Mouse (Mus musculus) liver, embryonic 14.5 days (tissue): Measurements from ENCODE around the gene Hrct1. TPM values are rescaled to one million over a fixed set of nuclear protein-coding genes. Genes with fewer than 3 reads are reported as not detected.

Experiments used
- ATAC-seq: fragments of 200-750 bp; cut with Nextera tagmentation; 2 replicates; pipeline ENCODE4 v1.8.0; 2017; ENCODE audit warnings: moderate number of reproducible peaks, mild to moderate bottlenecking, moderate library complexity; ENCODE audit not compliant: insufficient read depth
- DNase-seq, 3 experiments: peaks; one replicate each; pipeline ENCODE4 v3.0.0-alpha.2; 2012 to 2013; ENCODE audit warnings: low read depth in 3 of 3, low spot score in 3 of 3
- H3K27ac ChIP-seq: fragments of 300-500 bp; sonication (generic); 2 replicates; pipeline ENCODE4 v1.5.1; 2014; ENCODE audit warnings: moderate library complexity, mild to moderate bottlenecking, control low read depth, inconsistent platforms
- H3K27me3 ChIP-seq: fragments of 300-500 bp; sonication (generic); 2 replicates; pipeline ENCODE4 v1.6.1; 2014; ENCODE audit warnings: mild to moderate bottlenecking, low read length, moderate library complexity; ENCODE audit not compliant: control insufficient read depth, insufficient read depth
- H3K36me3 ChIP-seq: fragments of 300-500 bp; sonication (generic); replicated peaks from 2 replicates; pipeline ENCODE4 v1.6.1; 2014; ENCODE audit warnings: low read depth; ENCODE audit not compliant: control insufficient read depth, insufficient read depth
- H3K4me1 ChIP-seq, 2 experiments: fragments of 200-500 bp in 1 of 2; fragments of 300-500 bp in 1 of 2; sonication (generic) in 1 of 2; replicated peaks; 2 replicates each; pipeline ENCODE4 v1.6.1; 2012 to 2014; ENCODE audit warnings: antibody characterized with exemption in 1 of 2, inconsistent platforms in 1 of 2, low read length in 1 of 2; ENCODE audit not compliant: control insufficient read depth in 2 of 2, insufficient read depth in 2 of 2
- H3K4me2 ChIP-seq: fragments of 300-500 bp; sonication (generic); 2 replicates; pipeline ENCODE4 v1.6.1; 2014; ENCODE audit warnings: low read depth, mild to moderate bottlenecking, control low read depth, moderate library complexity
- H3K4me3 ChIP-seq, 2 experiments: fragments of 200-500 bp in 1 of 2; fragments of 300-500 bp in 1 of 2; sonication (generic) in 1 of 2; 2 replicates each; pipeline ENCODE4 v1.5.1; 2012 to 2014; ENCODE audit warnings: low read depth in 2 of 2, low read length in 2 of 2, mild to moderate bottlenecking in 2 of 2, control low read depth in 1 of 2, inconsistent platforms in 1 of 2, moderate library complexity in 1 of 2; ENCODE audit not compliant: insufficient read depth in 1 of 2
- H3K9ac ChIP-seq: fragments of 300-500 bp; sonication (generic); replicated peaks from 2 replicates; pipeline ENCODE4 v1.6.1; 2014; ENCODE audit warnings: mild to moderate bottlenecking, control low read depth, moderate library complexity
- H3K9me3 ChIP-seq: fragments of 300-500 bp; sonication (generic); 2 replicates; pipeline ENCODE4 v1.6.1; 2016; ENCODE audit warnings: low read length, mixed read lengths; ENCODE audit not compliant: control insufficient read depth
- CTCF ChIP-seq: IDR thresholded peaks from 2 replicates; pipeline ENCODE4 v1.5.1; 2016; ENCODE audit warnings: antibody characterized with exemption, low read depth, control low read depth
- EP300 ChIP-seq: IDR thresholded peaks from 2 replicates; pipeline ENCODE4 v1.6.1; 2016; ENCODE audit warnings: antibody characterized with exemption, low read depth
- WGBS: fragments of 180-500 bp; shearing (Covaris S2); extraction: QIAGEN DNeasy Blood & Tissue Kit; methylation state at CpG from one replicate; pipeline ENCODE4 v1.1.7; 2014; ENCODE audit not compliant: insufficient replicate concordance; 5-methylcytosine and 5-hydroxymethylcytosine counted together
- polyA plus RNA-seq, 2 experiments: library from polyadenylated mRNA; depleted of rRNA in 1 of 2; stranded (reverse) in 1 of 2; unstranded in 1 of 2; fragments of >200 nt; fragmentation: Nextera tagmentation in 1 of 2; extraction: Ambion mirVana in 1 of 2; gene quantifications; 2 replicates each; pipeline versions ENCODE4 v1.2.1 to v1.2.3; 2012 to 2014

The Hrct1 gene
- 0.08 and 0.09 TPM in 2 replicates for polyA plus RNA-seq (2012; rRNA removed)
- 0.06 and 0.21 TPM in 2 replicates for polyA plus RNA-seq (2014; fragmentation: Nextera tagmentation; extraction: Ambion mirVana)

DNA sequence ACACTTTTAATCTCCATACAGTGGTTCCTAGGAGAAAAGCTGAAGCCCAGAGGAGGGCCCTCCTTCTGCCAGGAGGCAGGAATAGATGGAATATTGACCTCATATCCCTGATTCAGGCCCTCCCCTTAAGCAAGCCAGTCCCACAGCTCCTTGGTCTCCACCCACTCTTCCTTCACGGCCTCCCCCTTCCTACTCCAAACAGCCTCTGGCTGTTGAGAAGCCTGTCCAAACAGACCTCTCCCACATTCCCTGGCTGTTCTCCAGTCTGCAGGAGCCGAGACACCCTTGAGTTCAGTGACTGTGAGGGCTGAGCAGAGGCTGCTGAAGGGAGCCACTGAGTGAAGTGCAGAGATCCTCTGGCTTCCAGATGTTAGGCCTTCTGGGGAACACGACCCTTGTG, at the start of gene Hrct1:
Gene Hrct1 (plus strand): TSS at position 194 of the 400 bp plus-strand sequence.
- no peak for ATAC-seq
- H3K4me3 ChIP-seq = no peak within 1 kb of the TSS
- H3K27me3 ChIP-seq = no peaks in the 10 kb centered on the region
- peaks cover 6 to 37% of the 10 kb centered on the region in 2 experiments; a peak in 3 of 4 replicates for H3K4me1 ChIP-seq
- no peaks in the 10 kb centered on the region for H3K9me3 ChIP-seq
- no peaks in the 10 kb centered on the region for H3K36me3 ChIP-seq
- no peak within 1 kb of the TSS for H3K9ac ChIP-seq
- H3K4me2 ChIP-seq = no peak within 1 kb of the TSS
- TF ChIP-seq CTCF = no peak
- TF ChIP-seq EP300 = no peak
- DNase-seq = no peak
- no peak within 1 kb of the TSS for H3K27ac ChIP-seq
- WGBS = 43% methylated on average over 3 of the region's 3 CpGs

DNA sequence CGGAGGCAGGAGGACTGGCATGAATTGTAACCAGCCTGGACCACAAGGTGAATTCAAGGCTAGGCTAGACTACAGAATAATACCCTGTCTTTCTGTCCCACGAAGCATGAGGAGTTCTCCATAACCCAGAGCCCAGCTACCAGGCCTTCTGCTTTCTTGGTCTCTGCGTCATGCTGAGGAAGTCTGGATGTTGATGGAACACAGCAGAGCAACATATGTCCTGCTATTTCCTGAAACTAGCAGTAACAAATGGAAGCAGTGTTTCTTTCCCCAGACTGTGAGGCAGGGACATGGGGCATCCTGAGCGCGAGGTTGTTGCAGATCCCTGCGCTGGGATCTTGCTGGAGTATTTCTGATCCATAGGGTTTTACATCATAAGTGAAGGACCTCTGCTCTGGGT, 48.4 kb upstream of the Hrct1 start:
- H3K27ac ChIP-seq = no peak overlapping the region
- 71% methylated on average over 6 of the region's 6 CpGs for WGBS

DNA sequence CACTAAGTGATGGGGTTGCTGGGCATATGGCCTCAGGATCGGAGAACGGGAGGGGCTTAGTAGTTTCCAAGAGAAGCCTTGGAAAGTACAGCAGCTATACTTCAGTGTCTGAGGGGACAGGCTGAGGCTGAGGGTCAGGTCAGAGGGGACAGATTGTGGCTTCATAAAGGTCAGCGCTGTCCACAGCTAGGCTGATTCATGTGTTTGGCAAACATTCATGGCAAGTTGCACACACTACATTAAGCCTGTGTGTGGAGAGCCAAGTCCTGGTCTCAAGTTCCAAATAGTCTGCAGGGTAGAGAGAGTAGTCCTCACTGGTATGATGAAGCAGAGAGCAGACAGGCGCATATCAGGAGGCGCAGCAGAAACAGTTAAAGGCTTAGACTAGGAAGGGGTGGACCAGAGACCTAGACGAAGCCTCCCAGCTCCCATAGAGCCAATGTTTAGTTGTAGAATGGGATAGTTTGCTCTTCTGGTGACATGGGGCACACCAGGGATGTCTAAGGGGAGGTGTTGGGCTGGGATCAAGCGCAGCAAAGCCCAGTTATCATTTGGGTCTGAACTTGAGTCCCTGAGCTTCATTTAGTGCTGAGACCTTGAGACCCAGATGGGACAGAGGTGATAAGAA, 47.5 kb upstream of the Hrct1 start:
- H3K9me3 ChIP-seq = no peaks in the 10 kb centered on the region
- no peak overlapping the region for H3K4me3 ChIP-seq
- TF ChIP-seq EP300 (no peak), CTCF (no peak)
- H3K27ac ChIP-seq = no peak overlapping the region
- H3K4me2 ChIP-seq = no peak overlapping the region
- ATAC-seq = no peak
- no peak for DNase-seq
- WGBS = 62% methylated on average over 7 of the region's 7 CpGs
- H3K9ac ChIP-seq = no peak overlapping the region
- H3K4me1 ChIP-seq = no peaks in the 10 kb centered on the region
- H3K36me3 ChIP-seq = no peaks in the 10 kb centered on the region
- H3K27me3 ChIP-seq = no peaks in the 10 kb centered on the region

More for the DNA sequence above, 48.4 kb upstream of the Hrct1 start:
- no peak overlapping the region for H3K4me2 ChIP-seq
- no peak overlapping the region for H3K4me3 ChIP-seq
- H3K27me3 ChIP-seq = no peaks in the 10 kb centered on the region
- H3K9me3 ChIP-seq = no peaks in the 10 kb centered on the region
- no peak overlapping the region for H3K9ac ChIP-seq
- no peaks in the 10 kb centered on the region for H3K36me3 ChIP-seq
- ATAC-seq (no peak), DNase-seq (no peak)
- TF ChIP-seq CTCF (no peak), EP300 (no peak)
- H3K4me1 ChIP-seq = no peaks in the 10 kb centered on the region

DNA sequence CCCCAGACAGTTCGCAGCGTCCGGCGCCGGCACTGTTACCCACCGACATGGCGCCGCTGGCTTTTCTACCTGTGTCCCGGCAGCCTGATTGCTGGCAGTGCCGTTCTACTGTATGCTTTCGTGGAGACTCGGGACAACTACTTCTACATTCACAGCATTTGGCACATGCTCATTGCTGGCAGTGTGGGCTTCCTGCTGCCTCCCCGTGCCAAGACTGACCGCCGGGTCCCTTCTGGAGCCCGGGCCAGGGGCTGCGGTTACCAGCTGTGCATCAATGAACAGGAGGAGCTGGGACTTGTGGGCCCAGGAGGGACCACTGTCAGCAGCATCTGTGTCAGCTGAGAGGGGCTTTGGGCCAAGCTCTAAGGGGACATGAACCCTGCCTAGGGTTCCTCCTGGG, 37.0 kb upstream of the Hrct1 start:
- ATAC-seq (no peak), DNase-seq (no peak)
- H3K36me3 ChIP-seq = no peaks in the 10 kb centered on the region
- no peak overlapping the region for H3K4me2 ChIP-seq
- no peak overlapping the region for H3K9ac ChIP-seq
- H3K27ac ChIP-seq = no peak overlapping the region
- H3K27me3 ChIP-seq = no peaks in the 10 kb centered on the region
- H3K9me3 ChIP-seq = no peaks in the 10 kb centered on the region
- H3K4me1 ChIP-seq = peaks cover 10 to 21% of the 10 kb centered on the region in 2 experiments; a peak in 3 of 4 replicates
- TF ChIP-seq EP300 (no peak), CTCF (no peak)
- WGBS = 84% methylated on average over 17 of the region's 17 CpGs
- no peak overlapping the region for H3K4me3 ChIP-seq

DNA sequence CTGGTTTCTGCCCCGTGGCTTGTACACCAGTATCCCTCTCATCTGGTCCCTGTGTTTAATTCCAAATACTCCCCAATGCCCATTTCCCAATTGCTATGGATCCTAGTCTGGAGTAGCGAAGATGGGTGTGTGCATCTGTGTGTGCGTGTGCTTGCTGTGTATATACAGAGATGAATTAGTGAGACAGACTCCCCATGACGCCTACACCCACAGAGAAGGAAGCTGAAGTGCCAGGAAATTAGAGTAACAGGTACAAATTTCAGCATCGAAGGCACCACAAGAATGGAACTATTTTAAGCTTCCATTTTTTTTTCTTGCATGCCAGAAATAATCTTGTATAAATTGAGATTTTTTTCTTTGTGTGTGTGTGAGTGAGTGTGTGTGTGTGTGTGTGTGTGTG, 36.0 kb upstream of the Hrct1 start:
- ATAC-seq = no peak
- H3K4me1 ChIP-seq = peaks cover 11 to 29% of the 10 kb centered on the region in 2 experiments; a peak in 3 of 4 replicates
- H3K9me3 ChIP-seq = no peaks in the 10 kb centered on the region
- no peak overlapping the region for H3K9ac ChIP-seq
- no peak overlapping the region for H3K4me3 ChIP-seq
- no peaks in the 10 kb centered on the region for H3K27me3 ChIP-seq
- no peak for DNase-seq
- H3K36me3 ChIP-seq = no peaks in the 10 kb centered on the region
- no peak for TF ChIP-seq EP300
- no peak for TF ChIP-seq CTCF
- H3K4me2 ChIP-seq = no peak overlapping the region
- H3K27ac ChIP-seq = no peak overlapping the region
- WGBS = 52% methylated on average over 5 of the region's 5 CpGs
